Mouse (Mus musculus): ENCODE measurements at regions not wholly inside any gene's neighbourhood (a gene's known extent, or its start where the extent isn't known, plus 50 kb on each side); places are given as distances from the start of the nearest gene placed in this dataset.

- no peak overlapping the region for H3K27ac ChIP-seq (replicated peaks; ENCODE audit: low read depth, low read length)
- no peaks in the 10 kb centered on the region for H3K27me3 ChIP-seq (ENCODE audit: control insufficient read depth, insufficient read depth, low read length)
- H3K9me3 ChIP-seq (ENCODE audit: control insufficient read depth, low read length), result no peaks in the 10 kb centered on the region
- H3K4me1 ChIP-seq (ENCODE audit: control insufficient read depth, insufficient read depth, low read length), result 0 out of 2 replicates have a peak, but pooled peaks cover 3% of the 10 kb centered on the region
- H3K4me2 ChIP-seq (ENCODE audit: low read length), result no peak overlapping the region
- 15% methylated on average over 4 of the region's 4 CpGs for WGBS
- no peak overlapping the region for H3K9ac ChIP-seq (replicated peaks; ENCODE audit: low read length)
- no peaks in the 10 kb centered on the region for H3K36me3 ChIP-seq (ENCODE audit: control insufficient read depth, insufficient read depth, low read length)
- no peak for ATAC-seq (ENCODE audit: low FRiP score, low TSS enrichment)
- DNase-seq, result no peak
- no peak overlapping the region for H3K4me3 ChIP-seq (replicated peaks; ENCODE audit: low read depth, low read length)
Observed at GRCm38 (mm10) chr9:52425413-52425812, 254.2 kb downstream of the AI593442 start.

- Histone ChIP-seq H3K9me3 (ENCODE audit: control insufficient read depth, low read length) (no peaks in the 10 kb centered on the region), H3K4me1 (ENCODE audit: control insufficient read depth, insufficient read depth, low read length) (0 out of 2 replicates have a peak, but pooled peaks cover 3% of the 10 kb centered on the region), H3K27ac (replicated peaks; ENCODE audit: low read depth, low read length) (no peak overlapping the region), H3K4me3 (replicated peaks; ENCODE audit: low read depth, low read length) (no peak overlapping the region), H3K27me3 (ENCODE audit: control insufficient read depth, insufficient read depth, low read length) (no peaks in the 10 kb centered on the region), H3K4me2 (ENCODE audit: low read length) (no peak overlapping the region), H3K9ac (replicated peaks; ENCODE audit: low read length) (no peak overlapping the region), H3K36me3 (ENCODE audit: control insufficient read depth, insufficient read depth, low read length) (no peaks in the 10 kb centered on the region)
- DNase-seq (no peak), ATAC-seq (ENCODE audit: low FRiP score, low TSS enrichment) (no peak)
- WGBS, result 66% methylated on average over 3 of the region's 3 CpGs
Observed at GRCm38 (mm10) chr9:52422622-52423021, 254.2 kb upstream of the Zc3h12c start.

- no peaks in the 10 kb centered on the region for H3K4me1 ChIP-seq (ENCODE audit: control insufficient read depth, insufficient read depth, low read length)
- no peak overlapping the region for H3K27ac ChIP-seq (replicated peaks; ENCODE audit: low read depth, low read length)
- H3K27me3 ChIP-seq (ENCODE audit: control insufficient read depth, insufficient read depth, low read length), result no peaks in the 10 kb centered on the region
- DNase-seq, result no peak
- no peak overlapping the region for H3K4me3 ChIP-seq (replicated peaks; ENCODE audit: low read depth, low read length)
- no peak overlapping the region for H3K4me2 ChIP-seq (ENCODE audit: low read length)
- H3K9me3 ChIP-seq (ENCODE audit: control insufficient read depth, low read length), result no peaks in the 10 kb centered on the region
- H3K9ac ChIP-seq (replicated peaks; ENCODE audit: low read length), result no peak overlapping the region
- 69% methylated on average over 6 of the region's 6 CpGs for WGBS
- ATAC-seq (ENCODE audit: low FRiP score, low TSS enrichment), result no peak
- no peaks in the 10 kb centered on the region for H3K36me3 ChIP-seq (ENCODE audit: control insufficient read depth, insufficient read depth, low read length)
Observed at GRCm38 (mm10) chr9:52415706-52416105, 247.3 kb upstream of the Zc3h12c start.

DNA sequence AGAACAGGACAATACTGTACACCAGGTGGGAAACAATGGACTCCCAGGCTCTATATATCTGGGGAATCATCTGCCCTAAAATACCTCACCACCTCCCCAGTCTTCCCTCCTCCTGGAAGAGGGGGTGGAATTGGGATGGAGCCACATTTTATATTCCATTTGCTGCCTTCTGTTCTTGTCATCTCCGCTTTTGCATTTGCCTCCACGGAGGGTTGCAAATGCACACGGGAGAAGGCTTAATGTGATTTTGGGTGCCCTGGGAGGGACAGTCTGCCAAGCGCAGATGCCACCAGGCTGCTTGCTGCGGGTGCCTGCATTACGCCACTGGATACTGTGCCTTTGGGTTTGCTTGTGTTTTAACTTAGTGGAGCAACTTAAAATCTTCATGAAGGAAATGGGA, 239.5 kb upstream of the Zc3h12c start:
- no peak for ATAC-seq (ENCODE audit: low FRiP score, low TSS enrichment)

DNA sequence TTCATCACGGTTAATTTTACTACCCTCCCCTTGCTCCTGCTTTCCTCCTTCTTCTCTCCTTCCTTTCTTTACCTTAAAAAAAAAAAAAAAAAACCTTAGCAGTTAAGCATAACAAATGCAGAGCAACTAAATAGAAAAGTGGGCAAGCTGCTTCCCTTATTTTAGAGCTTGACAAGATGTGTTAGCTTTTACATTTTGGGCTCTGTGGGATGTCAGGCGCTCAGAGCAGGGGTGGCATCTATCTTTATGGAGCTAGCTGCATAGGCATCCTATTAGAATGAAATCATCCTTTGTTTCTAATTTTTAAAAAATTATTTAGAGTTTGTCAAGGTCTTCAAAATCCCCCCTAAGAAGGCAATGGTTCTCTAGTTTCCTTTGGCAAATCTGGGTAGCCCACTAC, 234.1 kb upstream of the Zc3h12c start:
- H3K27ac ChIP-seq (replicated peaks; ENCODE audit: low read depth, low read length), result no peak overlapping the region
- H3K4me3 ChIP-seq (replicated peaks; ENCODE audit: low read depth, low read length), result no peak overlapping the region
- H3K4me1 ChIP-seq (ENCODE audit: control insufficient read depth, insufficient read depth, low read length), result no peaks in the 10 kb centered on the region
- WGBS, result 76% methylated on average over 2 of the region's 2 CpGs
- H3K27me3 ChIP-seq (ENCODE audit: control insufficient read depth, insufficient read depth, low read length), result no peaks in the 10 kb centered on the region
- no peak overlapping the region for H3K9ac ChIP-seq (replicated peaks; ENCODE audit: low read length)
- no peaks in the 10 kb centered on the region for H3K36me3 ChIP-seq (ENCODE audit: control insufficient read depth, insufficient read depth, low read length)
- no peak for ATAC-seq (ENCODE audit: low FRiP score, low TSS enrichment)
- H3K9me3 ChIP-seq (ENCODE audit: control insufficient read depth, low read length), result no peaks in the 10 kb centered on the region
- H3K4me2 ChIP-seq (ENCODE audit: low read length), result no peak overlapping the region
- DNase-seq, result no peak

More for the DNA sequence above, 239.5 kb upstream of the Zc3h12c start:
- 93% methylated on average over 6 of the region's 6 CpGs for WGBS
- no peak for DNase-seq
- Histone ChIP-seq H3K4me1 (ENCODE audit: control insufficient read depth, insufficient read depth, low read length) (no peaks in the 10 kb centered on the region), H3K4me2 (ENCODE audit: low read length) (no peak overlapping the region), H3K9ac (replicated peaks; ENCODE audit: low read length) (no peak overlapping the region), H3K27ac (replicated peaks; ENCODE audit: low read depth, low read length) (no peak overlapping the region), H3K36me3 (ENCODE audit: control insufficient read depth, insufficient read depth, low read length) (no peaks in the 10 kb centered on the region), H3K27me3 (ENCODE audit: control insufficient read depth, insufficient read depth, low read length) (no peaks in the 10 kb centered on the region), H3K4me3 (replicated peaks; ENCODE audit: low read depth, low read length) (no peak overlapping the region), H3K9me3 (ENCODE audit: control insufficient read depth, low read length) (no peaks in the 10 kb centered on the region)

GRCm38 (mm10) chr9:52379031-52379430, 210.7 kb upstream of the Zc3h12c start:
- no peak for ATAC-seq (ENCODE audit: low FRiP score, low TSS enrichment)
- H3K36me3 ChIP-seq (ENCODE audit: control insufficient read depth, insufficient read depth, low read length), result no peaks in the 10 kb centered on the region

DNA sequence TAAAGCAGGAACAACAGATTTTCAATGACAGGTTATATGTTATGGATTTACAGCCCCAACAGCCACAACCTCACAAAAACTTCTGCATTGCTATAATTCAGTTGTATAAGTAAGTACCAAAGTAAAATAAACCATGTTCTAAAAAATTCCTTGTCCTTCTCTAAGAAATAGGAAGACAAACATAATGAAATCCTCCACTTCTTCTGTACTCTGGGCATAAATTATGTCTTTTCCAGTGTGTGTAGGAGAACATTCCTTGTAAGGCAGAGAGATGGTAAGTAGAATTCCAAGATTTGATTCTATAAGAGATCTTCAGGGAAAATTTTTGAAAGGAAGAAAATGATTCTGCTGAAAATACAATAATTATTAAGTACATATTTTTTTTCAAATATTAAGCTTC, 209.4 kb upstream of the Zc3h12c start:
- no peak for DNase-seq
- H3K4me1 ChIP-seq (ENCODE audit: control insufficient read depth, insufficient read depth, low read length), result peaks cover 4% of the 10 kb centered on the region; the same call in 1 of the 2 replicates
- H3K27me3 ChIP-seq (ENCODE audit: control insufficient read depth, insufficient read depth, low read length), result no peaks in the 10 kb centered on the region
- H3K36me3 ChIP-seq (ENCODE audit: control insufficient read depth, insufficient read depth, low read length), result no peaks in the 10 kb centered on the region
- no peak for ATAC-seq (ENCODE audit: low FRiP score, low TSS enrichment)
- H3K9me3 ChIP-seq (ENCODE audit: control insufficient read depth, low read length), result no peaks in the 10 kb centered on the region
- no peak overlapping the region for H3K9ac ChIP-seq (replicated peaks; ENCODE audit: low read length)
- H3K27ac ChIP-seq (replicated peaks; ENCODE audit: low read depth, low read length), result no peak overlapping the region
- H3K4me3 ChIP-seq (replicated peaks; ENCODE audit: low read depth, low read length), result no peak overlapping the region
- no peak overlapping the region for H3K4me2 ChIP-seq (ENCODE audit: low read length)

More at GRCm38 (mm10) chr9:52379031-52379430, 210.7 kb upstream of the Zc3h12c start:
- H3K9me3 ChIP-seq (ENCODE audit: control insufficient read depth, low read length), result no peaks in the 10 kb centered on the region
- H3K4me2 ChIP-seq (ENCODE audit: low read length), result no peak overlapping the region
- no peak overlapping the region for H3K27ac ChIP-seq (replicated peaks; ENCODE audit: low read depth, low read length)
- H3K9ac ChIP-seq (replicated peaks; ENCODE audit: low read length), result no peak overlapping the region
- H3K4me1 ChIP-seq (ENCODE audit: control insufficient read depth, insufficient read depth, low read length), result no peaks in the 10 kb centered on the region
- WGBS, result 77% methylated on average over 2 of the region's 2 CpGs
- DNase-seq, result no peak
- H3K27me3 ChIP-seq (ENCODE audit: control insufficient read depth, insufficient read depth, low read length), result no peaks in the 10 kb centered on the region
- H3K4me3 ChIP-seq (replicated peaks; ENCODE audit: low read depth, low read length), result no peak overlapping the region

DNA sequence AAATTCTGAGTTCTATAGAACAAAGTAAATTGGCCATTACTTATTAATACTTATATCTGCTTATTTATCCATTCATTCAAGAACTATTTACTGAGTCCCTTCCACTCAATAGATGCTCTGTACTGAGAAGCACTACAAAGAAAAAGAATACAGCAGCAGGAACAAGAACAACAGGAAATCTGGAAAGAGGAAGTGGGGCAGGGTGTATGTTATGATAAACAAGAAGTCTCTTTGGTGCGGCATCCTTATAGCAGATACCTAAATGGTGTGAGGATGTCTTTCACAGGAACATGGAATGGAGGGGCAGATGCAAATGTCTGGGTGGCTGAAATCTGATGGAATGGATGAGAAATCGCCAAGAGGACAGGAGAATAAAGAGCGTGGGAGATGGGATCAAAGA, 208.5 kb upstream of the Zc3h12c start:
- Histone ChIP-seq H3K36me3 (ENCODE audit: control insufficient read depth, insufficient read depth, low read length) (no peaks in the 10 kb centered on the region), H3K9ac (replicated peaks; ENCODE audit: low read length) (no peak overlapping the region), H3K4me3 (replicated peaks; ENCODE audit: low read depth, low read length) (no peak overlapping the region), H3K27me3 (ENCODE audit: control insufficient read depth, insufficient read depth, low read length) (no peaks in the 10 kb centered on the region), H3K9me3 (ENCODE audit: control insufficient read depth, low read length) (no peaks in the 10 kb centered on the region), H3K4me1 (ENCODE audit: control insufficient read depth, insufficient read depth, low read length) (peaks cover 8% of the 10 kb centered on the region; the same call in 1 of the 2 replicates), H3K4me2 (ENCODE audit: low read length) (no peak overlapping the region), H3K27ac (replicated peaks; ENCODE audit: low read depth, low read length) (no peak overlapping the region)
- no peak for DNase-seq
- ATAC-seq (ENCODE audit: low FRiP score, low TSS enrichment), result no peak
- WGBS, result 86% methylated on average over 3 of the region's 3 CpGs

GRCm38 (mm10) chr9:52371296-52371695, 202.9 kb upstream of the Zc3h12c start:
- DNase-seq, result no peak
- no peaks in the 10 kb centered on the region for H3K36me3 ChIP-seq (ENCODE audit: control insufficient read depth, insufficient read depth, low read length)
- peaks cover 13% of the 10 kb centered on the region for H3K4me1 ChIP-seq (ENCODE audit: control insufficient read depth, insufficient read depth, low read length)
- no peaks in the 10 kb centered on the region for H3K9me3 ChIP-seq (ENCODE audit: control insufficient read depth, low read length)
- H3K27ac ChIP-seq (replicated peaks; ENCODE audit: low read depth, low read length), result no peak overlapping the region
- no peaks in the 10 kb centered on the region for H3K27me3 ChIP-seq (ENCODE audit: control insufficient read depth, insufficient read depth, low read length)
- 74% methylated on average over 1 of the region's 1 CpGs for WGBS
- H3K4me2 ChIP-seq (ENCODE audit: low read length), result no peak overlapping the region
- no peak overlapping the region for H3K4me3 ChIP-seq (replicated peaks; ENCODE audit: low read depth, low read length)
- H3K9ac ChIP-seq (replicated peaks; ENCODE audit: low read length), result no peak overlapping the region
- ATAC-seq (ENCODE audit: low FRiP score, low TSS enrichment), result no peak

All from midbrain, embryonic 14.5 days (tissue).